Mouse (Mus musculus): ENCODE measurements at regions not wholly inside any gene's neighbourhood (a gene's known extent, or its start where the extent isn't known, plus 50 kb on each side); places are given as distances from the start of the nearest gene placed in this dataset.

DNA sequence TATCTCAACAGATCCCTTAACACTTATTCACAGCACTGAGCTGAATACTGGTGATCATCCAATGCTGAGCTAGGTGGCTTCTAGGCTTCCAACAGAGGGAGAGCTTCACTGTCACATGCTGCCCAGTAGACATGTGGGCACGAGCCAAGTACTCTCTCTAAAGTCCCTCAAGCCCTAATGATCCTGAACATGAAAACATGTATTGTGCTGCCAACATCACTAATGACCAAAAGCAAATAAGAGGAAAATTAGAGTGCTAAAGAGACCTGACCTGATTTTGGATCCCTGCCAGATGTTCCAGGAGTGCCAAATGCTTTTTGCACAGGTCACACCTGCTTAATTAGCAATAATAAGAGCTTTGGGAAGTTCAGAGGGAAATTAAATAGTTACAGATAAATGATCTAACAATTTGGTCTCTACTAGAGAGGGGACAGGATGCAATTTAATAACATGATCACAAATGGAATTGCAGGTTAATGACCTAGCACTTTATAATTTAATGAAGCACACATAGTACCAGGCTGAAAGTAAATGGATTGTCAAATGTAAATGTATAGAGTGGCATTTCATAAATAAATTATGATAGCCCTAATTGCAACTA is 215.6 kb upstream of the Ins1 start:
- TF ChIP-seq POLR2A (IDR thresholded peaks at IDR 0.05; ENCODE audit: extremely low read depth, insufficient read depth, low read length): no peak
- no peak for TF ChIP-seq CTCF (IDR thresholded peaks at IDR 0.05; ENCODE audit: low read depth, low read length)

All from liver, adult 2 months (tissue).